Mouse (Mus musculus) MEL (cell line): ENCODE measurements around the gene Cdc14b. TPM values are rescaled to one million over a fixed set of nuclear protein-coding genes. Genes with fewer than 3 reads are reported as not detected.

Source experiments
- DNase-seq: peaks from one replicate; pipeline ENCODE4 v3.0.0; 2011; ENCODE audit warnings: low read depth, low spot score
- H3K27ac ChIP-seq: 2 replicates; pipeline ENCODE4 v1.5.1; 2012; ENCODE audit warnings: low read depth, mild to moderate bottlenecking, control low read depth, low read length, moderate library complexity; ENCODE audit not compliant: control insufficient read depth
- H3K27me3 ChIP-seq, 2 experiments: fragments of 150-350 bp in 1 of 2; sonication (generic) in 1 of 2; 2 replicates each; pipeline ENCODE4 v1.6.1; 2012; ENCODE audit warnings: low read length in 2 of 2, mild to moderate bottlenecking in 2 of 2, improper control_type of control experiment in 1 of 2, moderate library complexity in 1 of 2; ENCODE audit not compliant: insufficient read depth in 2 of 2, control insufficient read depth in 1 of 2
- H3K36me3 ChIP-seq, 2 experiments: 2 replicates each; pipeline ENCODE4 v1.6.1; 2012 to 2014; ENCODE audit warnings: low read length in 2 of 2, improper control_type of control experiment in 1 of 2, inconsistent platforms in 1 of 2, mild to moderate bottlenecking in 1 of 2; ENCODE audit not compliant: insufficient read depth in 2 of 2, control insufficient read depth in 1 of 2
- H3K4me1 ChIP-seq, 2 experiments: fragments of 150-350 bp in 1 of 2; sonication (generic) in 1 of 2; 2 replicates each; pipeline ENCODE4 v1.6.1; 2012; ENCODE audit warnings: low read length in 2 of 2, improper control_type of control experiment in 1 of 2, mild to moderate bottlenecking in 1 of 2; ENCODE audit not compliant: insufficient read depth in 2 of 2, control insufficient read depth in 1 of 2
- H3K4me3 ChIP-seq, 2 experiments: fragments of 150-350 bp in 1 of 2; sonication (generic) in 1 of 2; 2 replicates each; pipeline ENCODE4 v1.5.1; 2012; ENCODE audit warnings: low read depth in 2 of 2, low read length in 2 of 2, mild to moderate bottlenecking in 2 of 2, moderate library complexity in 2 of 2, control low read depth in 1 of 2, improper control_type of control experiment in 1 of 2; ENCODE audit not compliant: control insufficient read depth in 1 of 2, insufficient read depth in 1 of 2
- H3K79me2 ChIP-seq: 2 replicates; pipeline ENCODE4 v1.6.1; 2012; ENCODE audit warnings: mild to moderate bottlenecking, low read length, moderate library complexity; ENCODE audit not compliant: control insufficient read depth, poor library complexity, insufficient read depth
- H3K9ac ChIP-seq: 2 replicates; pipeline ENCODE4 v1.6.1; 2012; ENCODE audit warnings: low read depth, mild to moderate bottlenecking, control low read depth, low read length, moderate library complexity; ENCODE audit not compliant: control insufficient read depth, poor library complexity, severe bottlenecking
- H3K9me3 ChIP-seq: fragments of 150-350 bp; sonication (generic); replicated peaks from 2 replicates; pipeline ENCODE4 v1.6.1; 2012; ENCODE audit warnings: mild to moderate bottlenecking, low read length, improper control_type of control experiment, moderate library complexity; ENCODE audit not compliant: insufficient read depth
- BHLHE40 ChIP-seq: IDR thresholded peaks from 2 replicates; pipeline ENCODE4 v1.6.1; 2012; ENCODE audit warnings: low read depth, mild to moderate bottlenecking, inconsistent platforms, low read length, improper control_type of control experiment, borderline replicate concordance
- ELF1 ChIP-seq: IDR thresholded peaks from 2 replicates; pipeline ENCODE4 v1.6.1; 2014; ENCODE audit warnings: low read depth, mild to moderate bottlenecking, inconsistent platforms, low read length, improper control_type of control experiment, moderate library complexity
- EP300 ChIP-seq, 2 experiments: IDR thresholded peaks; 2 replicates each; pipeline ENCODE4 v1.6.1; 2011; ENCODE audit warnings: improper control_type of control experiment in 2 of 2, low read length in 2 of 2, low read depth in 1 of 2, mild to moderate bottlenecking in 1 of 2
- JUND ChIP-seq: IDR thresholded peaks from 2 replicates; pipeline ENCODE4 v1.6.1; 2011; ENCODE audit warnings: low read depth, mild to moderate bottlenecking, improper control_type of control experiment, low read length
- MAX ChIP-seq: IDR thresholded peaks from 2 replicates; pipeline ENCODE4 v1.6.1; 2011; ENCODE audit warnings: low read length, improper control_type of control experiment
- MXI1 ChIP-seq: IDR thresholded peaks from 2 replicates; pipeline ENCODE4 v1.6.1; 2011; ENCODE audit warnings: mild to moderate bottlenecking, low read depth, low read length, improper control_type of control experiment
- MYC ChIP-seq: IDR thresholded peaks from 2 replicates; pipeline ENCODE4 v1.6.1; 2011; ENCODE audit warnings: low read depth, mild to moderate bottlenecking, low read length, improper control_type of control experiment, moderate library complexity
- POLR2AphosphoS2 ChIP-seq: IDR thresholded peaks from 2 replicates; pipeline ENCODE4 v1.6.1; 2011; ENCODE audit warnings: low read length, improper control_type of control experiment
- RAD21 ChIP-seq: IDR thresholded peaks from 2 replicates; pipeline ENCODE4 v1.6.1; 2011; ENCODE audit warnings: mild to moderate bottlenecking, low read depth, low read length, improper control_type of control experiment
- RCOR1 ChIP-seq: IDR thresholded peaks from 2 replicates; pipeline ENCODE4 v1.6.1; 2012; ENCODE audit warnings: low read depth, mild to moderate bottlenecking, inconsistent platforms, low read length, improper control_type of control experiment
- SIN3A ChIP-seq: IDR thresholded peaks from 2 replicates; pipeline ENCODE4 v1.6.1; 2012; ENCODE audit warnings: low read length, improper control_type of control experiment, inconsistent platforms
- TAL1 ChIP-seq: IDR thresholded peaks from 2 replicates; pipeline ENCODE4 v1.6.1; 2012; ENCODE audit warnings: mild to moderate bottlenecking, inconsistent platforms, low read length, moderate library complexity, mixed read lengths
- USF1 ChIP-seq: IDR thresholded peaks from 2 replicates; pipeline ENCODE4 v1.6.1; 2014; ENCODE audit warnings: low read depth, mild to moderate bottlenecking, inconsistent platforms, low read length, improper control_type of control experiment, moderate library complexity
- ZKSCAN1 ChIP-seq: IDR thresholded peaks from 2 replicates; pipeline ENCODE4 v1.6.1; 2012; ENCODE audit warnings: low read depth, mild to moderate bottlenecking, inconsistent platforms, low read length, improper control_type of control experiment, moderate library complexity
- ZNF384 ChIP-seq: IDR thresholded peaks from 2 replicates; pipeline ENCODE4 v1.6.1; 2012; ENCODE audit warnings: low read depth, mild to moderate bottlenecking, inconsistent platforms, low read length, improper control_type of control experiment
- polyA plus RNA-seq, 2 experiments: library from polyadenylated mRNA; stranded (reverse) in 1 of 2; unstranded in 1 of 2; fragments of >175 nt in 1 of 2; fragments of >200 nt in 1 of 2; gene quantifications; 2 replicates each; pipeline versions ENCODE4 v1.2.1 to v1.2.4; 2012; ENCODE audit warnings: low replicate concordance in 2 of 2, low read depth in 1 of 2; ENCODE audit not compliant: insufficient read length in 2 of 2, insufficient read depth in 1 of 2, missing spikeins in 1 of 2
- total RNA-seq: library from RNA; depleted of rRNA; stranded (reverse); fragments of 300-350 nt; gene quantifications from 2 replicates; pipeline ENCODE4 v1.2.3, GENCODE M21; 2012

Cdc14b gene
- total and polyA plus RNA-seq, 3 experiments = 18.7 to 28.3 TPM; not detected in 1

GRCm38 (mm10) chr13:64273891-64274844 lies 922 bp downstream of the Cdc14b start:
- Histone ChIP-seq H3K4me3 (peak overlapping the region; percentile 55 to 95), H3K36me3 (peaks cover 0 to 16% of the 10 kb centered on the region in 2 experiments; a peak in 2 of 4 replicates), H3K79me2 (peaks cover 36% of the 10 kb centered on the region), H3K4me1 (peaks cover 2 to 15% of the 10 kb centered on the region in 2 experiments; a peak in 3 of 4 replicates), H3K27me3 (no peaks in the 10 kb centered on the region), H3K9ac (peak overlapping the region; percentile 81), H3K9me3 (no peaks in the 10 kb centered on the region), H3K27ac (peak overlapping the region; percentile 56)
- peak; percentile 80 for DNase-seq
- TF ChIP-seq ZKSCAN1 (no peak), TAL1 (no peak), BHLHE40 (peak; percentile 28; the same call in 1 of the 2 replicates), MYC (0 out of 2 replicates have a peak, but pooled peaks have one; percentile 18), JUND (no peak), RCOR1 (0 out of 2 replicates have a peak, but pooled peaks have one; percentile 10), USF1 (no peak), EP300 (IDR thresholded peaks at IDR 0.05; ENCODE audit: low read depth in 1 of 2, low read length in 2 of 2) (no peak), RAD21 (no peak), ELF1 (no peak), SIN3A (no peak; the same call in 1 of the 2 replicates), MAX (peak; percentile 43; the same call in 1 of the 2 replicates), POLR2AphosphoS2 (no peak), MXI1 (peak; percentile 63)

GRCm38 (mm10) chr13:64273352-64273751 lies 1.7 kb downstream of the Cdc14b start:
- DNase-seq = no peak
- TF ChIP-seq ZNF384 (peak; percentile 88; the same call in 1 of the 2 replicates), MXI1 (no peak)
- no peaks in the 10 kb centered on the region for H3K27me3 ChIP-seq
- peaks cover 2 to 22% of the 10 kb centered on the region in 2 experiments for H3K4me1 ChIP-seq
- H3K36me3 ChIP-seq = peaks cover 0 to 21% of the 10 kb centered on the region in 2 experiments; a peak in 2 of 4 replicates
- peak overlapping the region; percentile 81 for H3K9ac ChIP-seq
- H3K4me3 ChIP-seq = peak overlapping the region; percentile 55 to 95
- no peak overlapping the region for H3K27ac ChIP-seq
- peaks cover 42% of the 10 kb centered on the region for H3K79me2 ChIP-seq
- no peaks in the 10 kb centered on the region for H3K9me3 ChIP-seq
